Mouse (Mus musculus) neutrophil, adult 5-6 weeks (primary cell): Measurements from ENCODE around the gene Clec12b. TPM values are rescaled to one million over a fixed set of nuclear protein-coding genes. Genes with fewer than 3 reads are reported as not detected.

ENCODE experiments used
- ATAC-seq: fragments of 151-379, 151-347 bp; 2 replicates; pipeline ENCODE4 v1.8.0; 2017; ENCODE audit warnings: mild to moderate bottlenecking, moderate TSS enrichment; ENCODE audit not compliant: insufficient number of reproducible peaks, poor library complexity, low FRiP score, severe bottlenecking; ENCODE audit errors: extremely low read depth
- total RNA-seq: library from RNA; stranded (forward); fragments of 200-1000 nt; gene quantifications from 2 replicates; pipeline ENCODE4 v1.2.3, GENCODE M21; 2017

The Clec12b gene
- 1.2 and 1.7 TPM in 2 replicates for total RNA-seq

DNA sequence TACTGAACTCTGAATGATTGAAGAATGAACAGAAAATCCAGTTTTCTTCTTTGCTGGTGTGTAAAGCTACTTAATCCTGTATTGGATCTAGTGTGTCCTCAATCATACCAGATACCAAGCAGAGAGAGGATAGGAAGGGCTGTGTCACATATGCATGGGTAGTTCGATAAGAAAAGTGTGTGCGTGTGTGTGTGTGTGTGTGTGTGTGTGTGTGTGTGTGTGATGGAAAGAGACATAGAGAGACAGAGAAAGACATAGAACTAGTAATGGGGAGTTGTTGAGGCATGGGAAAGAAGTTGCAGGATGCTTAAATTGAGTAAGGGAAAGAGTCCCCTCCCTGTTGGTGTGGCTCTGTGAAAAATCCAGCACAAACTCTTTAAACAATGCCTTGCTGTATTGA is at the start of gene Clec12b:
TSS of gene Clec12b (minus strand) at position 101 of the 400 bp plus-strand sequence.
- no peak for ATAC-seq

DNA sequence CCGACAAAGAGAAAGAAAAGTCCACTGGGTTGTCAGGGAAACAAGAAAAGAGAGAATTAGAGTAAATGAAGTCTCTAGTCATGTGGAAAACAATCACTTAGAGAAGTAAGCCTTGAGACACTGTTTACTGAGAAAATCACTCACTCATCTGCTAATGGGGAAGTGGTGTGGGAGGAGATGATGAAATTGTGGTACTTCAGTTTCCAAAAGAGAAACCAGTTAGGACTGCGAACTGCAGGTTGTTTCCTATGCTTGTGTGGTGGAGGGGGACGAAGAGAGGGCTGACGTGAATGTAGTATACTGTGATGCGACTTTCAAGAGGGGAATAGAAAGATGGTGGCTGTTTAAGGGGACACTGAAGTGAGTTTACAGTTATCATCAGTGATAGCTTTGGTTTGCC is 48.6 kb upstream of the Clec12b start:
- ATAC-seq, result peak; percentile 99

DNA sequence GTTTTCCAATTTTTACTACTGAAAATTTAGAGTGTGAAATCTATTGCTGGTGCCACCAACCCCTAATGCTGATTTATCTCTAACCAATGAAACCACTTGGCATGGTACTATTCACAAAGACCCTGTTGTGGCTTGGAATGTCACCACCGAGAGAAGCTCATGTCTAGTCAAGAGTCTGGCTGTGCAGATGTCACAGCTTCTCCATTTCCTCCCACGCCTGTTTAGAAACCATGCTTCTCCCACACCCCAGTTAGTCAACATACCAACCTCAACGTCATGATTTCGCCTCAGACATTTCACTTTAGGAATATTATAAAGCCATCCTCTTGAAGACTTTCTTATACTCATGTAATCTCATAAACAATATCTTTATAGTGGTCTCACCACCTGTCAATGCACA is 41.6 kb upstream of the Clec12b start:
- no peak for ATAC-seq

DNA sequence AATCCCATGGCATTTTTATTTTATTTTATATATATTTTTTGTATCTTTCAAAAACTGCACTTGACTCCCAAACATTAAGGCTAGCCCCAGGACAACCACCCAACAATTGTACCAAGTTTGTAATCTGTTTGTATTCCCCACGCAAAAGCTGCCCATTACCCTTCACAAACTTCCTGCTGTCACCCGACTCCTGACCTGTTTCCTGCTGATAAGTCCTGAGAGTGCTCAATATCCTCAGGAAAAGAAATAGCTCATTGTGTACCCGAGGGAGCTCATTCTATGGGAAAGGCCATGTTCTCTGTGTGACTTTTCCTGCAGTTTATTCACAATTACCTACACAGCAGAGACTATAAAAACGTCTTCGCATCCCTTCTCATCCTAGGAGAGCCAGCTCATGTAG is 40.1 kb upstream of the Clec12b start:
- no peak for ATAC-seq

DNA sequence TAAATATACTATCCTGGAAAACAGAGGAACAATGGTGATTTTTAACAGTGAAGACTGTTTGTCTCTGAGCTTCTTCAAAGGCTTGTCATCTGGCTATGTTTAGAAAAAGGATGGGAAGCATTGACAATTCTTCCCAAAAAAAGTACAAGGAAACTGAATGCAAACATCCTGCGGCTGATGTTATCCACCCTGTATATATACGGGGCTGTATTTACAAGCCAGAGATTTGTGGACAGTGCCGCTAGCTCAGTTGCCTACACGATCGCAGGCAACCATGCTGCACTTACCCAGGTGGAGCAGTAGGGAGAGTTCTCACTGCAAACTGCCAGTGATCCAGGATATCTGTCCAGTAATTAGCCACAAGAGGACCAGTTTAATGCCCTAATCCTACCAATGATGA is 39.5 kb upstream of the Clec12b start:
- ATAC-seq, result no peak

DNA sequence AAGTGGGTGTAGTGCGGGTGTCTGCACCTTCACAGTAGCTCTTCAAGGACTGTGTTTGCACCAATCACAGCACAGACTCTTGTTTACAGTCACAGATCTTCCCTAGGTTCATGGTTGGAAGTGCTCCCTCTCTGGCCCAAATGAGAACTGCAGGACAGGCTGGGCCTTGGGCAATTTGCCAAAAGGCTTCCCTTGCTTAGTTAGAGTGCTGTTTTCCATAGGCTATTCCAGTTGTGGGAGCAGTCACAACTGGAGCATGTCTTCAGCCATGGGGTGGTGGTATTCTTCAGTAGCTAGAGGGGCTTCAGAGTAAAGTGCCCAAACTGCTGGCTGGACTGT is 38.0 kb upstream of the Clec12b start:
- peak; percentile 95 for ATAC-seq

DNA sequence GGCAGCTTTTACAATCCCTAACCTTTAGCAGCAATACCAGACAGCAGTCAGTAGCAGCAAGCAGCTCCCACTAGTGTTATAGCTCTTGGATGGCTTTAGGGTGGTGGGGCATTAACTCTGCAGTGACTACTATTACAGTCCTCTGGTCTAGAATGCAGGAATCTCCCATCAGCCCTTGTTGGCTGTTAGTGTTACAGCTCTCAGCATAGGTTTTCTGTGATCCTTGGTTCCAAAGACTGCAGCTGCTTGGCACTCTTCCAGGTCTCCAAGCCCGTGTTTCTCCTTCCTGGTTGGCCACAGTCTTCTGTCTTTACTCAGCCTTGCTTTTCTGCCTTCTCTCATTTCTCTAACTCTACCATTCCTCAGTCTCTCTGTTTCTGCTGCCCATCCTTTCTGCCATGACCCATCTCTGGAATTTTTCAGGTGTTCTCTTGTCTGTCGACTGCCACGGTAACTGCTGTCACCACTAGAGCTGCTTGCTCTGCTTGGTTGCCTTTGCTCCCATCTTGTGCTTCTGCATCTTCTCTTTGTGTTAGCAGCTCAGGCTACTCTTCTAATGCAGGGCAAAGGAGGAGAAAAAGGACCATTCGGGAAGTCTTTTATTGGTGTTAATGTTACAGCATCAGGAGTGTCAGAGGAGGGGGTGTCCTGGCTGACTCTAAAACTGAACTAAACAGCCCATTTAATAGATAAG is 37.5 kb upstream of the Clec12b start:
- ATAC-seq, result no peak

DNA sequence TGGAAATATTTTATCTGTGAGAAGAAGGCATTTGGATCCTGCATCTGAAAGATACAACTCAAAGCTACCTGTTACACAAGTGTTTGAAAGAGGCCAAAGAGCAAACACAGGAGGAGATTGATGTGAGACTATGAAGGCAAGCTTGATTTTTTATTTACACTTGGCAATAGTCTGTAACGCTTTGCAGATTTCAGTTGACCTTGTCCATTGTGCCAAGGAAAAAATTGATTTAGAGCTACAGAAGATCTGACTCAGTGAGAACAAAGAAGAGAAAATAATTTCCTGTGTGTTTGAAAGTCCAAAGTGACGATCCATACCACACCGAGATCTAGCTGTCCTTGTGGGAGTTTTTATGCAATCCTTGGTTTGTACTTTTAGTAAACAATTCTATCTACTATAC is 36.6 kb upstream of the Clec12b start:
- ATAC-seq, result no peak

DNA sequence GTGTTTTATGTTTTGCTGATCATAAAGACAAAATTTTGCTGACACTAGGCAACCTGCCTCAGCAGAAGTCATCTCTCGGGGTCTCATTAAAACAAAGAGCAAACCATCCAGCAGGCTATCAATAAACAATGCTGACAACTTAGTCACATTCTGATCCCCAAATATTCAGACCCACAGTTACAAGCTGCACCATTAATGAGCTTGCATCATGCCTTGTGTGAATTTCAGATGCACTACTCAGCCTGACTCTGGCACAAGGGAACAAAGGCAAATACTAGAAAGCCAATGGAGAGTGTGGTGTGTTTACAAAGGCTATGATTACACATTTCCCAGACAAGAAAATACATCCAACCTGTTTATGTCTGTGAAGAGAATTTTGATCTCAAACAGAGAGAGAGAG is 28.5 kb upstream of the Clec12b start:
- no peak for ATAC-seq

DNA sequence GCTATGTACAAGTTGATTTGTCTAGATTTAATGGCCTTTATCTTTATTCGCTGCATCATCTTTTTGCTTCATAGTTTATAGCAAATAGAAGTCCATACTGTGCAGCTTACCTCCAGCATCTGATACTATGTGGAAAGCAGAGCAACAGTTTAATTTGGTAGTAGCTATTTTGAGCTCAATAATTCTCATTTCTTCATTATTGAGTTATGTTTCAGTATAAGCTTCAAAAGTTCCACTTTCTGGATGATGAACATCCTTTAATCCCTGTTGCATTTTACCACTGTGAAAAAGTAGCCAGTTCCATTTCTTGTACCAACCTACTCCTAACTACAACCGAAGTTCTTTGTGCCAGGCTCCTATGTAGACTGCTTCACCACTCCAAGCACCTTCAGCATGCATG is 22.9 kb upstream of the Clec12b start, which contains the start of gene Clec9a:
TSS of gene Clec9a (plus strand) at position 301 of the 400 bp plus-strand sequence.
- no peak for ATAC-seq

DNA sequence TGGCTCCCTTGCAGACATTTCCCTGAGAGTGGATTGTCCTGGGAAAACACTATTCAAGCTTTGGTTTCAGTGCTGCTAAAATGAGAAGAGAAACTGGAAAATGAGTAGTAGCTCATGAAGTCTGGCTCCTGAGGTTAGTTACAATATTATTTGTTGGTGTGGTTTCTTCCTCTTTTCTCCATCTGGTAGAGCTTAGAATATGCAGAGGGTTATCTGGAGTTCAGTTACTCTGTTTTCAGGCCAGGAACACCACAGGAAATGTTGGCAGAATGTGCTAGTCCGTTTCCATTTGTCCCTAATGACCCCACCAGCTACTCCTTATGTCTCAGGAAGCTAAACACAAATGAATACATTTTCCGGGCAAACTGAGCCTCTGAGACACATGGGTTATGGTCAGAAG is 21.6 kb upstream of the Clec12b start:
- ATAC-seq, result peak; percentile 30; the same call in 1 of the 2 replicates

DNA sequence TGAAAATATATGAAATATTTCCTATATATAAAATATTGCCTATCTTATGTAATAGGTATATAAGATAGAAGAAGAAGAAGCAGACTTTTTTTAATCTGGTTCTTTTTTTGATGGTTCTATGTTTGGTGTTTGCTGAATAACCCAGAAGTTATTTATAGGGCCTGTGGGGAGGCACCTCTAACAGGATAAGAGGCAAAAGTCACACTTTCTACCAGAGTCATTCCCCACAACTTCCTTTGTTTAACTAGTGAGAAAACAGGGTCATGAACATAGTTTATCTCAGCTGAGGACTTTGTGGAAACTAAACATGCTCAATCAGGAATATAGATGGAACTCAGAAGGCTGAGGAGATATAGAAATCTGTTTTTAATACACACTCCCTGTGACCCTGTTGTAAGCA is 20.3 kb upstream of the Clec12b start:
- ATAC-seq, result no peak

DNA sequence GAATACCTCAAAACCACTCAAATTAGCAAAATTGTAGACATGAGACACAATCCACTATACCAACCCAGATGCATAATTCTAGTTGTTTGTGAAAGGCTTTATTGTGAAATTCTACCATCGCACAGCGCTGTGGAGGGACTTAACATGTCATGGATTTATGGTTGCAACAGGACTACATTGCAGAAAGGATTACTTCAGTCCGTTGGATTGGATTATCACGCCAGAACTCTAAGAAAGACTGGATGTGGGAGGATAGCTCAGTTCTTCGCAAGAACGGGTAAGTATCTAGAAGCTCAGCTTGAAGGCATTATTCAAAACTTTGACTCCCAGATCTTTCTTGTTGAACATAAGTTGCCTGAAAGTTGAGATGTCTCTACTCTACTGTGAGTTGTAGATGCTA is 17.7 kb upstream of the Clec12b start:
- no peak for ATAC-seq

DNA sequence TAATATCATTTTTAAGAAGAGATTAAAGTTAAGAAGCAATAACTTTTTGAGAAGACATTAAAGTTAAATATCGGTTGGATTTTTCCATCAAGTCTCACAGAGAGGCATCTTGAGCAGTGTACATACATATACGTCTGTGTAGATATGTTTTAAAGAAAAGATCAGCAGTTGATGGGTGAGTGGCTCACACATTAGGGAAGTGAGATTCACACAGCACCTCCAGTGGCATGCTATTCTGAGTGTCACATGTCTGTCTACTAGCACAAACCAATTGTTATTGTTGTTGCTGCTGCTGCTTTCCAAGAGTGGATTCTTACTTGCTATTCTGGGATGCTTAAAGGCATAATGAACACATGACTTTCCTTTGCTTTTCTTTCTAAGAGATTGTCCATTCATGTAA is 16.7 kb upstream of the Clec12b start:
- peak; percentile 51; the same call in 1 of the 2 replicates for ATAC-seq

DNA sequence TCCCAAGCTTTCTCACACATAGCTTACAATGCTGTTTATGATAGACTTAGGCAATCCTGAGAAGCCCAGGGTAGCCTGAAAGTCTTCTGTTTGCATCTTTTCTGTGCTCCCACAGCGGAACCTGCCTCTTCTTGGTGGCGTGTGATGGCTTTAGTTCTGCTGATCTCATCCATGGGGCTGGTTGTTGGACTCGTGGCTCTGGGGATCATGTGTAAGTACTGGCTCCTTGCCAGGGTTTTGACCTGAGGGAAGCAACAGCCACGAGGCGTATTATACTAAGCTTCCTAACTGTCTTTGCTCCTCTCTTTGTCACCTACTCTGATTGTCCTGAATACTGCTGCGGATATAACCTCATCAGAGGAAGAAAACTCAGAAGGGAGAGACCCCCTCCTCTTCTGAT is 14.3 kb upstream of the Clec12b start:
- ATAC-seq, result no peak

DNA sequence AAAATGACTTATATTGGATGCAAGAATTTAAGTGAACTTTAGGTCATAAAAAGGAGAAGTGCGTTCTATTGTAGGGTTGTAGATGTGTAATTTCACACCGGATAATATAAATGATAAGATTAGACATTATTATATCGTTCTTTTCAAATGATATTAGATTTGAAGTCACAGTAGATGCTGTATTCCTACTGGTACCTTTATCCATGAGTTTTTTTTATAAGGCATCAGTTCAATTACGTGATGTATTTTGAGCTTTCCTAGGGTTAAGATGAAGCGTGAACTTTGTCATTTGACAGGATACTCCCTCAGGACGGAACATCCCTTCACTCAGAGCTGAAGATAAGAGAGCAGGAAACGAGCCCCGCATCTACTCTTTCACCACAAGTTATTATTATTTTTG is 11.3 kb upstream of the Clec12b start, which contains the start of gene Clec1b:
TSS of gene Clec1b (plus strand) at position 301 of the 400 bp plus-strand sequence.
- ATAC-seq, result no peak

DNA sequence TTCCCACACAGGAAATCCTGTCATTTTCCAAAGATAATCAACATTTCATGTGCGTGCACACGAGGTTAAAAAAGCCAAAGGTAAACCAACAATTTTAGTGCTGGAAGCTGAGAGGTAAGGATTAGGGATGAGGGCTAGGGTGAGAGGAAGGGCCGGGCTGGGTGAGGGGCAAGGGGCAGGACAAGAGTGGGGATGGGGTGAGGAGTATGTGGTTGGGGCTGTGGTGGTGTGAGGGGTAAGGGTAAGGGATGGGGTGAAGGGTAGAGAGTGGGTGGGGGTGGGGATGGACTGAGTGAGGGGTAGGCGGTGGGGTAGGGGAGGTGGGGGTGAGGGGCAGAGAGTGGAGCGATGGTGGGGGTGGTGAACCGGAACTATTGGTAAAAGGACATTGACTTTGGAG is 8.1 kb upstream of the Clec12b start:
- ATAC-seq, result no peak

DNA sequence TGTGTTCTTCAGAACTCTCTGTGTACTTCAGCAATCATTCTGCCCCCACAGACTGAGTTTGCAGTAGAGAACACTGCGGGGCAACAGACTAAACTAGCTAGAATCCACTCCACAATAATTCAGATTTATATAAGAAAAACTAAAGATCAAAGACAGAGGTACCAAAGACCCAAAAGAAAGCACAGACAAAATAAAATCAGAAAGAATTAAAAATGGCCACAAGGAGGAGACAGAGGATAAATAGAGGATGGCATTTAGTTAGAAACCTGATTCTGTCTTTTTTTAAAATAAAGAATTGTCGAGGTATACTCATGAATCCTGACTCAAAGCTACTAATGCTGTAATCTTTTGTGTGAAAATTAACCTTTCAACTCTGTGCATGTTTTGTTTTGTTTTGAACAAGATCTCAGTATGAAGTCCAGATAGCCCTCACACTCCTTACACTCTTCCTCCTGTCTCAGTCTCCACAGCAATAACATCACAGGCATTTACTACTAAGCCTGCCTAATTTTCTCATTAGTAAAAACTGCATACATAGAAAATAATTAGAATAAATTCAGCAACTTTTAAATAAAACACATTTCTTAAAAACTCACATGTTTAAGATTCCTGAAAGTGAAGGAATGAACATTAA is 7.5 kb upstream of the Clec12b start:
- ATAC-seq, result peak; percentile 64; the same call in 1 of the 2 replicates

DNA sequence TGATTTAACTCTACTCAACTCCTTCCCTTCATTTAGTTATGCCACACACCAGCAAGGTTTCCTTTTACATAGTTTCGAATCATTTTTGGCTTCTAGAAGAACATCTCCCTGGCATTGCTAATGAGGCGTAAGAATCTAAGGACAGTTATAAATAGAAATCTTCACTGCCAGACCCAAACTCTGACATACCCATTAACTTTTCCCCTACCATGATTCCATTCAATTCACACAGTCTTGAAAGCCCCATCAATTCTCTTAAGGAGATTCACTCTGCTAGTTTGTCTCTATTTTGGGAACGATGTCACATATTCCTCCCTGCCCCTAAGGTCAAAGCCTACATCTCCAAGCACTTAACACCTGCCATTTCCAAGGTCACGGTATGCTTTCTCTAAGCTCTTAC is 674 bp downstream of the Clec12b start:
- ATAC-seq, result no peak

DNA sequence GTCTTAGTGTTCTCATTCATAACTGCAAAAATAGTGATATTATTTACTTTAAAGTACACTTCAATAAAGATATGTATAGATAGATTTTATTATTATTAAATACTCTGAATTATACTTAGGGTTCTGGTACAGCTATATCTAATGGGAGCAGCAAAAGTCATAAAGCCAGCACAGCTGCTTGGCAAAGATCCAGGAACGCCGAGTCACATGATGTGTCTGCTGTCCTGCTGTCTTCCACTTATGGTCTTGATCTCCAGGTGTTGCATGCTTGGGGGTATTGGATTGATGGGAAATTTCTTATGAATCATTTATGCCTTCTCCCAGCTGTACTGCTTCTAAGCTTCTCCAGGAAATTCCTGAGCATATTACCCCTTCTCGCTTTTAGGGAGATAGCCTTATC is 2.2 kb downstream of the Clec12b start:
- ATAC-seq, result no peak

DNA sequence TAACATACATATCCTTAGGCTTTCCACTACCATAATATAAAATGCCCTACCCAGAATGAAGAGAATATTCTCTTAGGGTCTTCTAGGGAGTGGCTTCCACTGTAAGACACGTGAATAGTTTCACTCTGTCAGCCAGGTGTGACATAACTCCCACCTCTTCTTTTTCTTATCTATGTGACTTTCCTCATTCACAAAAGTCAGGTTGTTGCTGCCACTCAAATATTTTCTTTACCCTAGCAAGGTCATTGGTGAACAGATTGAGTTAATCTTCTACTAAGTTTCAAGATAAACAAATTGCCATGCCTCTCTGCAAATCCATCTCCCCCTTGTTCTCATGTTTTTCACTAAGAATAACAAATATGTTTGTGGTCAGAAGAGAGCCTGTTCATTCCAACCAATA is 3.9 kb downstream of the Clec12b start:
- ATAC-seq, result no peak
